Mouse (Mus musculus): Measurements from ENCODE around the gene Magi1.

- TF ChIP-seq GATA1 (IDR thresholded peaks at IDR 0.05; ENCODE audit: borderline replicate concordance, low read length) (no peak), FLI1 (IDR thresholded peaks at IDR 0.05; ENCODE audit: low read length) (no peak)
Observed at GRCm38 (mm10) chr6:94043461-94043860, 240.3 kb downstream of the Magi1 start.

All from megakaryocyte, embryonic 14.5 days (primary cell).